Mouse (Mus musculus) frontal cortex, postnatal 10 days (tissue): ENCODE measurements around the gene Rac2.
A peak's percentile ranks its signal among the peaks of the same experiment; 100 is the strongest.

Experiments used
- DNase-seq, 2 experiments: peaks; one replicate each; pipeline ENCODE4 v3.0.0; 2022; ENCODE audit warnings: low spot score in 2 of 2, mixed read lengths in 1 of 2

Gene Rac2

GRCm38 (mm10) chr15:78572658-78573397 is at the start of gene Rac2:
Gene Rac2, minus strand, starts transcription at chr15:78572783.
- no peak for DNase-seq

GRCm38 (mm10) chr15:78616973-78617372 is 44.4 kb upstream of the Rac2 start:
- no peak for DNase-seq

GRCm38 (mm10) chr15:78614536-78614935 is 42.0 kb upstream of the Rac2 start:
- no peak for DNase-seq

- DNase-seq: peak in 1 of 2 experiments; percentile 39
These were observed 38.3 kb upstream of the Rac2 start for GRCm38 (mm10) chr15:78610705-78611462.

- DNase-seq: no peak
These were observed 34.9 kb upstream of the Rac2 start for GRCm38 (mm10) chr15:78607463-78607862.

- no peak for DNase-seq
These were observed 33.5 kb upstream of the Rac2 start for GRCm38 (mm10) chr15:78606059-78606458.

GRCm38 (mm10) chr15:78605371-78605791 is 32.8 kb upstream of the Rac2 start:
- DNase-seq: no peak

- DNase-seq: no peak
These were observed 31.7 kb upstream of the Rac2 start for GRCm38 (mm10) chr15:78604255-78604654.

GRCm38 (mm10) chr15:78601180-78601579 is 28.6 kb upstream of the Rac2 start:
- DNase-seq: no peak

- no peak for DNase-seq
These were observed 27.1 kb upstream of the Rac2 start for GRCm38 (mm10) chr15:78599529-78600193.

GRCm38 (mm10) chr15:78599124-78599523 is 26.5 kb upstream of the Rac2 start:
- DNase-seq: no peak

GRCm38 (mm10) chr15:78597729-78598128 is 25.1 kb upstream of the Rac2 start:
- DNase-seq: no peak

GRCm38 (mm10) chr15:78596914-78597313 is 24.3 kb upstream of the Rac2 start, which contains the start of gene Cyth4:
Gene Cyth4, plus strand, starts transcription at chr15:78597047.
- DNase-seq: peak in 1 of 2 experiments; percentile 32

- no peak for DNase-seq
These were observed 23.9 kb upstream of the Rac2 start for GRCm38 (mm10) chr15:78596504-78596903.

GRCm38 (mm10) chr15:78595468-78595867 is 22.9 kb upstream of the Rac2 start:
- no peak for DNase-seq

- no peak for DNase-seq
These were observed 22.2 kb upstream of the Rac2 start for GRCm38 (mm10) chr15:78594831-78595230.

- no peak for DNase-seq
These were observed 21.4 kb upstream of the Rac2 start for GRCm38 (mm10) chr15:78593896-78594425.

GRCm38 (mm10) chr15:78592452-78592968 is 19.9 kb upstream of the Rac2 start:
- DNase-seq: no peak

- DNase-seq: no peak
These were observed 19.3 kb upstream of the Rac2 start for GRCm38 (mm10) chr15:78591680-78592451.

- no peak for DNase-seq
These were observed 18.2 kb upstream of the Rac2 start for GRCm38 (mm10) chr15:78590785-78591184.

GRCm38 (mm10) chr15:78589936-78590335 is 17.4 kb upstream of the Rac2 start:
- DNase-seq: no peak
